Mouse (Mus musculus) liver, embryonic 13.5 days (tissue): Measurements from ENCODE around the gene Anxa5. TPM values are rescaled to one million over a fixed set of nuclear protein-coding genes. Genes with fewer than 3 reads are reported as not detected.

ENCODE experiments used
- ATAC-seq: fragments of 200-750 bp; cut with Nextera tagmentation; 2 replicates; pipeline ENCODE4 v1.8.0; 2017; ENCODE audit warnings: low read depth, mild to moderate bottlenecking, moderate number of reproducible peaks, moderate library complexity
- DNase-seq: peaks from one replicate; pipeline ENCODE4 v3.0.0; 2022
- H3K27ac ChIP-seq: fragments of 300-500 bp; sonication (generic); 2 replicates; pipeline ENCODE4 v1.5.1; 2015; ENCODE audit warnings: moderate library complexity, mild to moderate bottlenecking, inconsistent platforms
- H3K27me3 ChIP-seq: fragments of 300-500 bp; sonication (generic); 2 replicates; pipeline ENCODE4 v1.6.1; 2015; ENCODE audit warnings: mild to moderate bottlenecking, inconsistent platforms
- H3K36me3 ChIP-seq: fragments of 300-500 bp; sonication (generic); 2 replicates; pipeline ENCODE4 v1.6.1; 2015; ENCODE audit warnings: mild to moderate bottlenecking, inconsistent platforms
- H3K4me1 ChIP-seq: fragments of 300-500 bp; sonication (generic); replicated peaks from 2 replicates; pipeline ENCODE4 v1.6.1; 2015; ENCODE audit warnings: inconsistent platforms
- H3K4me2 ChIP-seq: fragments of 300-500 bp; sonication (generic); 2 replicates; pipeline ENCODE4 v1.6.1; 2015; ENCODE audit warnings: inconsistent platforms, mild to moderate bottlenecking, moderate library complexity
- H3K4me3 ChIP-seq: fragments of 300-500 bp; sonication (generic); replicated peaks from 2 replicates; pipeline ENCODE4 v1.5.1; 2015; ENCODE audit warnings: mild to moderate bottlenecking, inconsistent platforms
- H3K9ac ChIP-seq: fragments of 300-500 bp; sonication (generic); 2 replicates; pipeline ENCODE4 v1.6.1; 2015; ENCODE audit warnings: mild to moderate bottlenecking, inconsistent platforms
- H3K9me3 ChIP-seq: fragments of 300-500 bp; sonication (generic); replicated peaks from 2 replicates; pipeline ENCODE4 v1.6.1; 2016; ENCODE audit warnings: inconsistent platforms
- WGBS: fragments of 180-500 bp; shearing (Covaris S2); methylation state at CpG from one replicate; pipeline ENCODE4 v1.1.7; 2015; ENCODE audit not compliant: insufficient replicate concordance; 5-methylcytosine and 5-hydroxymethylcytosine counted together
- polyA plus RNA-seq: library from polyadenylated mRNA; unstranded; fragments of >200 nt; fragmentation: Nextera tagmentation; extraction: Ambion mirVana; gene quantifications from 2 replicates; pipeline ENCODE4 v1.2.1, GENCODE M21; 2015

Anxa5 gene
- polyA plus RNA-seq, 1 experiment from 2014 or later, result 68.6 TPM

DNA sequence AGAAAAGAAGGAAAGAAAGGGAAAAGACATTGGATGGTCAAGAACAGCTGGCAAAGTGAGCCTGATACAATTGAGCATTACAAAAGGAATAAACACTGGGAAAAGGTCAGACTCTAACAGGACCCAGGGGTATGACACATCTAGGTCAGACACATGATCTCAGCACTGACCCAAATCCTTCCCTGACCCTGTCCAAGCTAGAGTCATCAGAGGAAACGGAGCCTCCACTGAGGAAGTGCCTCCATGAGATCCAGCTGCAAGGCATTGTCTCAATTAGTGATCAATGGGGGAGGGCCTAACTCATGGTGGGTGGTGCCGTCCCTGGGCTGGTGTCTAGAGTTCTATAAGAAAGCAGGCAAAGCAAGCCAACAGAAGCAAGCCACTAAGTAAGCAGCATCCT is 6.8 kb downstream of the Anxa5 start:
- Histone ChIP-seq H3K27ac (no peak overlapping the region), H3K9me3 (no peaks in the 10 kb centered on the region), H3K4me2 (no peak overlapping the region), H3K4me3 (no peak overlapping the region), H3K36me3 (no peaks in the 10 kb centered on the region), H3K9ac (no peak overlapping the region), H3K27me3 (no peaks in the 10 kb centered on the region), H3K4me1 (peaks cover 20% of the 10 kb centered on the region)
- ATAC-seq (no peak), DNase-seq (no peak)
- 37% methylated on average over 2 of the region's 2 CpGs for WGBS

DNA sequence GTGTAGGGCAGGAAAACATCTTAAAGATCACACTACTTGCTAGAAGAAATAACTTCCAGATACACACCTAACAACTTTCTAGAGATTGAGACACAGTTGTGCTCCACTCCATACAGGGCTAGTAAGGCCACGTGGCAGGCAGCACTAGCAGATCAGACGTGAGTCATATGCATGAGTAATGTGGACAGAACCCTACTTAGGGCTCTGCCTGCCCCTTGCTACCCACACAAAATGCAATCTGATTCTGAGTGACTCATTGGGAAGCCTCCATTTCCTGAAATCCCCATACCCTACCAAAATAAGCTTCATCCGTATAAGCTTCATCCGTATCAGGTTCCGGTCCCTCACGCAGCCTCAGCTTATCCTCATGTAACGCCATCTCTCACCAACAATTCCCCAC is 8.1 kb downstream of the Anxa5 start:
- ATAC-seq, result no peak
- Histone ChIP-seq H3K4me3 (no peak overlapping the region), H3K27me3 (no peaks in the 10 kb centered on the region), H3K4me2 (no peak overlapping the region), H3K27ac (no peak overlapping the region), H3K4me1 (peaks cover 11% of the 10 kb centered on the region), H3K9ac (no peak overlapping the region), H3K9me3 (no peaks in the 10 kb centered on the region), H3K36me3 (no peaks in the 10 kb centered on the region)
- 71% methylated on average over 7 of the region's 7 CpGs for WGBS
- no peak for DNase-seq

DNA sequence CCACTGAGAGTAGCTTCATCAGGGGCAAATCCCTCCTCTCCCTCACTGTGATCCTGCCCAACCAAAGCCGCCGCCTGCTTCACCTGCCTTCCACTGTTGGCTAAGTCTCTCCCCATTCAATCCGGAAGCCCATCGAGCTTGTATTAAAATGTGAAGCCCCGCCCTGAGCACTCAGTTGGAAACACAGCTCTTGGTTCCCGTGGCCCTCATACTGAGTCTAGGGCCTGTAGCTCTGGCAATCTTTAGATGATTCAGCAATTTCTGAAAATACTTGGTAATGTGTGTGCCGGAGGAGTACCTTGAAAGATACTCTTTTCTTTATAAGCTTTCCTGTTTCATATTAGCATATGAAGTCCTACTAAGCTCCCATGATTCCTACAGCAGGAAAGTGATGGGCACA is 10.2 kb downstream of the Anxa5 start:
- Histone ChIP-seq H3K9ac (no peak overlapping the region), H3K9me3 (no peaks in the 10 kb centered on the region), H3K4me1 (peaks cover 11% of the 10 kb centered on the region), H3K27ac (no peak overlapping the region), H3K4me3 (no peak overlapping the region), H3K4me2 (no peak overlapping the region), H3K36me3 (no peaks in the 10 kb centered on the region), H3K27me3 (no peaks in the 10 kb centered on the region)
- DNase-seq (no peak), ATAC-seq (no peak)
- 51% methylated on average over 7 of the region's 7 CpGs for WGBS

DNA sequence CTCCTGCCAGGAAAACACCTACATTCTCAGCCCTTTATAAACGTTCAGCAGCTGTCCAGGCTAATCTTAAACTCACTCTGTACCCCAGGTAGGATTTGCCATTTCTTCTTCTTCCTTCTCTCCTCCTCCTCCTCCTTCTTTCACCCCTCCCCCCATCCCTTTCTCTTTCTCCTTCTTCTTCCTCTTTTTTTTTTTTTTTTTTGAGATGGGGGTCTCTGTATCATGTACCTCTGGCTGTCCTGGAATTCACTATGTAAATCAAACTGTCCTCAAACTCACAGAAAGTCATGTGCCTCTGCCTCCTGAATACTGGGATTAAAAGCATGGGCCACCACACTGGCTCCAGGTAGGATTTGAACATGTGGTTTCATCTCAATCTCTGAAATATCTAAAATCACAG is 13.3 kb downstream of the Anxa5 start:
- H3K27ac ChIP-seq, result no peak overlapping the region
- WGBS, result 23% methylated on average over 1 of the region's 1 CpGs
- H3K4me1 ChIP-seq, result peaks cover 7% of the 10 kb centered on the region
- no peaks in the 10 kb centered on the region for H3K27me3 ChIP-seq
- H3K9me3 ChIP-seq, result no peaks in the 10 kb centered on the region
- ATAC-seq (no peak), DNase-seq (no peak)
- H3K9ac ChIP-seq, result no peak overlapping the region
- no peak overlapping the region for H3K4me3 ChIP-seq
- no peaks in the 10 kb centered on the region for H3K36me3 ChIP-seq
- H3K4me2 ChIP-seq, result no peak overlapping the region

DNA sequence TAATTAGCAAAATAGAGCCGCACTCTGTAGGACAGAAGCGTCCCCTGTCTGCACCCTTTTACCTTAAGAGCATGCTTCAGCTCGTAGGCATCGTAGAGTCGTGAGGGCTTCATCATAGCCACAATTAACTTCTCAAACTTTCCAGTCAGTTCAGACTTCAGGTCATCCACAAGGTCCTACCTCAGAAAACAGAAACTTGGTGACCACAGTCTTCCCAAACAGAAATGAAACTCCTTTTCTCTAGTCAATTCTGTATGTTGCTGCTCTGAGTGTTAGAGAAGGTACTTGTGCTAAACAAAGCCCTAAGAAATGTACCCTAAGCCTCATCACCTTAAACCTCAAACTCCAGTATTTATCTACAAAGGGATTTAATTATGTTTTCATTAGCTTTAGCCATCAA is 13.9 kb downstream of the Anxa5 start:
- Histone ChIP-seq H3K4me1 (peaks cover 7% of the 10 kb centered on the region), H3K36me3 (no peaks in the 10 kb centered on the region), H3K9me3 (no peaks in the 10 kb centered on the region), H3K27me3 (no peaks in the 10 kb centered on the region), H3K4me3 (no peak overlapping the region), H3K27ac (no peak overlapping the region), H3K4me2 (no peak overlapping the region), H3K9ac (no peak overlapping the region)
- WGBS, result 76% methylated on average over 5 of the region's 5 CpGs
- no peak for DNase-seq
- ATAC-seq, result no peak

DNA sequence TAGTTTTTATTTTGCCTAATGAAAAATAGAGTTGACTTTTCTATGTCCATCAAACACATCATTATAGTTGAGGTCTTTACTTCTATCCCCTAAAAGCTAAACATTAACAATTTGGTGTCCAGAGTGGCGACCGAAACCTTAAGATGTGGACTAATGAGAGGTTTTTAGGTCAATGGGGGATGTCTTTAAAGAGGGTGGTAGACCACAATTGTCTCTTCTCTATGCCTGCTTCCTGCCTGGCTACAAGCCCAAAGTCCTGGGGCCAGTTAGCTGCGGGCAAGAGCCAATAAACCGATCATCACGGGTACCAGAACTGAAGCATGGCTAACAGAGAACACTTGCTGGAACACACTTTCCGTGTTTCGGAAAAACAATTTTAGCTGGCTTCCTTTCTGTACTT is 15.0 kb downstream of the Anxa5 start:
- Histone ChIP-seq H3K4me1 (peaks cover 5% of the 10 kb centered on the region), H3K9me3 (no peaks in the 10 kb centered on the region), H3K9ac (no peak overlapping the region), H3K4me2 (no peak overlapping the region), H3K27ac (no peak overlapping the region), H3K36me3 (peaks cover 4% of the 10 kb centered on the region; the same call in 1 of the 2 replicates), H3K27me3 (no peaks in the 10 kb centered on the region), H3K4me3 (no peak overlapping the region)
- WGBS, result 73% methylated on average over 7 of the region's 7 CpGs
- no peak for ATAC-seq
- DNase-seq, result no peak

DNA sequence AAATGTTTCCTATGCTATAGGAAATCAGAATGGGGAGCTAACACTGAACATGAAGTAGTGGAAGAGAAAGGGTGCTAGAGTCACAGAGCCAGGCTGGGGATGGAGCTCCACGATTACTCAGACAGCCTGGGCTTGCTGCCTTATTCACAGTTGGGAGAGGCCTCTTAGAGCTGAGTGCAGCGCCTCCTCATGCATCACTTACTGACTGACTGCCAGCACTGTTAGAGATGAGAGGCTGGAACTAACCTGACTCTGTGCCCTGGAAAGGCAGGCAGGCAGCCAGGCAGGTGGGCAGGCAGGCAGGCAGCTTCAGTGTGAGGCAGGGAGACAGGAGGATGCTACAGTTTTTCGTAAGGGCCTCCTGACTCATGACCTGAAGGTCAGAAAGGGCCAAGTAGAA is 20.1 kb downstream of the Anxa5 start:
- Histone ChIP-seq H3K9me3 (no peaks in the 10 kb centered on the region), H3K36me3 (peaks cover 10% of the 10 kb centered on the region), H3K27me3 (no peaks in the 10 kb centered on the region), H3K4me3 (no peak overlapping the region), H3K4me1 (no peaks in the 10 kb centered on the region), H3K27ac (no peak overlapping the region), H3K4me2 (no peak overlapping the region), H3K9ac (no peak overlapping the region)
- WGBS, result 74% methylated on average over 3 of the region's 3 CpGs
- ATAC-seq, result no peak
- no peak for DNase-seq

DNA sequence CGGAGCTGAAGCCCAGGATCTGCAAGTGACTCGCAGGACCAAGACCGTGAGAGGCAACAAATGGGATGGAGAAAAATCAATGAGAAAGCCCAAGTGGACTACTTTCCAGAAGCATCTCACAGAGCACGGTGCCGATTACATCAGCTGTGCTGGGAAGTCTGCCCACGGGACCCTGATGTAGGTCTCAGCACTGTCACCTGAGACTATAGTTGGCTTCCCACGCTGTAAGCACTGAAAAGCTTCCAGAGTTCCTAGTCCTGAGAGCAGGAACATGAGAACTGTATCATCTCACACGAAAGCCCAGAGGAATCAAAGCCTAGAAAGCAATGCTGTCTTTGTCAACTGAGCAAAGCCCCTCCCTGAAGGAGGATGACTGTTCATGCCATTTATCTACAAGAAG is 20.6 kb downstream of the Anxa5 start:
- Histone ChIP-seq H3K27me3 (no peaks in the 10 kb centered on the region), H3K4me3 (no peak overlapping the region), H3K36me3 (peaks cover 10% of the 10 kb centered on the region), H3K4me1 (no peaks in the 10 kb centered on the region), H3K9ac (no peak overlapping the region), H3K9me3 (no peaks in the 10 kb centered on the region), H3K4me2 (no peak overlapping the region), H3K27ac (no peak overlapping the region)
- WGBS, result 77% methylated on average over 8 of the region's 8 CpGs
- DNase-seq (no peak), ATAC-seq (no peak)

DNA sequence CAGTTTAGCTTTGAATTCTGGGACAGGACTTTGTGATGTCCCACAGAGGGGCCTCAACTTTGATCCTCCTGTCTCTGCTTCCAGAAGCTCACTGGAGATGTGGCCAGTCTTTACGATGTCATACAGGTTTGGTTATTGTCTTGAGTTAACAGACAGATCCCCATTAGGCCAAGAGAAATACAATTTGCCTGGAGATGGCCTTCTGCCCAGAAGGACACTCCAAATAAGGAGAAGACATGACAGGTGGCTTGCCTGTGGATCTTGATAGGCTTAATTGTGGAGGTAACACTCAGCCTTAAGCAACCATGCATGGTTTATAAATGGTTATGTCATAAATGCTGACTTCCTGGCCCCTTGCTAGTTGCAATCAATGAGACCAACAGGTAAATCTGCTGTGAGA is 23.2 kb downstream of the Anxa5 start:
- Histone ChIP-seq H3K4me2 (no peak overlapping the region), H3K9me3 (no peaks in the 10 kb centered on the region), H3K4me3 (no peak overlapping the region), H3K27me3 (no peaks in the 10 kb centered on the region), H3K4me1 (peaks cover 5% of the 10 kb centered on the region; the same call in 1 of the 2 replicates), H3K9ac (no peak overlapping the region), H3K27ac (no peak overlapping the region), H3K36me3 (peaks cover 19% of the 10 kb centered on the region)
- DNase-seq, result no peak
- WGBS, result 85% methylated on average over 1 of the region's 1 CpGs
- ATAC-seq, result no peak

DNA sequence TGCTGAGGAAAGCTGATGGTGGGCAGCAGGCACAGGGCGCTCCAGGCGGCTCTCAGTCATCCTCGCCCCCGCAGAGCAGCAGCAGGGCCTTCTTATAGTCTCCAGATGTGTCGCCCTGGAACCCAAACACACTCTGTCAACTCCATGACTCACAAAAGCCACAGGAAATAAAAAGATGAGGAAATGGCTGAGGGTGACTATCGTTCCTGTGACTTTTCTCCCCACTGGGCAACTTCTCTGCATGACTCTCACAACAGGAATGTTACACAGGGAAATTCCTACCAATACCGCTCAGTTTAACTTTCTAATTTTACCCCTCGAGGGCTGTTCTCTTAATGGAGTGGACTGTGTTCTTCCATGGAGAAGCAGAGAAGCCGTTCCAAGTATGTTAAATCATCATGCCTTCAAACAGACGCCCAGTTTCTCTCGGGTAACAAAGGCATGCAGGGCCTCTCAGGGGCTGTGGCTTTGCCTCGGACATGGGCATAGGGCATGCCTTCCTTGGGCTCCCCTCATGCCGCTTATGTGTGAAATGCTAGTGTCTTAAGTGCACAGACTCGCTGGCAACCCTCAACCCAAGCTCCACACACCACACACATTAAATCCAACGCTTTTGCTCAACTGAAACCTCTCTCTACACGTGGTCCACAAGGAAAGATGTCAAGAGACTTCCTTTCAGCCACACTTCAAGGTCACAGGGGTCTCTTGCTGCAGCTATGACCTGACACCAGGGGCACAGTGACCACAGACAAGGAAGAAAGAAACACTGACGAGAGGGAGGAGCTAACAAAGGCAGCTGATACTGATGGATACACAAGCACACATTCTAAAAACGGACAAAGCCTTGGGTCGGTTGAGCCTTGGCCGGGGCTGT is 26.2 kb downstream of the Anxa5 start:
- ATAC-seq, result no peak
- WGBS, result 33% methylated on average over 20 of the region's 20 CpGs

DNA sequence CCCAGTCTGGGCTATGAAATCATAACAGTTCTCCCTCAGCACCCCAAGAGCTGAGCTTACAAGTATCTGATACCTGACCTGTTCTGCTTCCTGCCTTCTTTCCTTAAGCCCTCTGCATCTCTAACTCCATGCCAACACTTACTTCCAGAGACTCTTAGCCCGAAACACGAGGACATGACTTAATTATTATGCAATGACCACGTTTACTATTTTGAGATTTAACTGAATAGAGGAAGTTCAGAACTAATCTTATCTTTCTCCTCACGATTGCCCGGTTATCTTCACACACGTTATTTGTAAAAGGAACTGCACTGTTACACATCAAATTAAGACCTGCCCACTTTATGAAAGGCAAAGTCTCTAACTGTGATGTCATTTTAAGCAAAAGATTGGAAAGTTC is 28.8 kb downstream of the Anxa5 start:
- no peaks in the 10 kb centered on the region for H3K27me3 ChIP-seq
- no peak overlapping the region for H3K27ac ChIP-seq
- H3K4me1 ChIP-seq, result peaks cover 5% of the 10 kb centered on the region; the same call in 1 of the 2 replicates
- DNase-seq, result no peak
- H3K4me3 ChIP-seq, result no peak overlapping the region
- H3K9me3 ChIP-seq, result no peaks in the 10 kb centered on the region
- H3K36me3 ChIP-seq, result peaks cover 9% of the 10 kb centered on the region; the same call in 1 of the 2 replicates
- 7% methylated on average over 6 of the region's 6 CpGs for WGBS
- H3K9ac ChIP-seq, result no peak overlapping the region
- no peak for ATAC-seq
- no peak overlapping the region for H3K4me2 ChIP-seq

More for the DNA sequence above, 26.2 kb downstream of the Anxa5 start:
- H3K4me3 ChIP-seq, result no peak overlapping the region
- H3K4me2 ChIP-seq, result no peak overlapping the region
- no peak for DNase-seq
- H3K27ac ChIP-seq, result no peak overlapping the region
- peaks cover 12% of the 10 kb centered on the region; the same call in 1 of the 2 replicates for H3K36me3 ChIP-seq
- peaks cover 5% of the 10 kb centered on the region; the same call in 1 of the 2 replicates for H3K4me1 ChIP-seq
- H3K9me3 ChIP-seq, result no peaks in the 10 kb centered on the region
- H3K9ac ChIP-seq, result no peak overlapping the region
- no peaks in the 10 kb centered on the region for H3K27me3 ChIP-seq

DNA sequence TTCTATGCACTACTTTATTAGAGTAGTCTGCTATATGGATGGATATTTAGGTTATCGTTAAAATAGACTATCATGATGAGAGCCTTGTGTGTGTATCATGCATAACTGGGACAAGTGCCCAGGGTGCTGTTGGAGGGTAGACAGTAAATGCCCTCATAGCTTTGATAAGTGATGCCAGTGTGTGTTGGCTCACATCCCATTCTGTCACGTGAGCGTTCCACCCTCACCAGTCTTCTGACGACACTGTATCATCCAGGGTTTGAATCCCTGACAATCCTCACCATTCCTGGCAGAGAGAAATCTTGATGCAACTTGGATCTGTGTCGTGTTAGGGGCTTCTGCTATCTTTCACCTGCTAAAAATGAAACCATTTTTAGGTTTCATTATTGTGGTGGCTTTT is 29.2 kb downstream of the Anxa5 start:
- H3K9me3 ChIP-seq, result no peaks in the 10 kb centered on the region
- 53% methylated on average over 5 of the region's 5 CpGs for WGBS
- H3K27ac ChIP-seq, result no peak overlapping the region
- no peak overlapping the region for H3K9ac ChIP-seq
- DNase-seq (no peak), ATAC-seq (no peak)
- H3K4me2 ChIP-seq, result no peak overlapping the region
- no peak overlapping the region for H3K4me3 ChIP-seq
- peaks cover 9% of the 10 kb centered on the region; the same call in 1 of the 2 replicates for H3K36me3 ChIP-seq
- peaks cover 5% of the 10 kb centered on the region; the same call in 1 of the 2 replicates for H3K4me1 ChIP-seq
- H3K27me3 ChIP-seq, result no peaks in the 10 kb centered on the region
